Mouse (Mus musculus) monocyte, adult 5-6 weeks (primary cell): ENCODE measurements at regions not wholly inside any gene's neighbourhood (a gene's known extent, or its start where the extent isn't known, plus 50 kb on each side); places are given as distances from the start of the nearest gene placed in this dataset.

Experiments used
- ATAC-seq: fragments of 153-309, 156-312 bp; replicated peaks from 2 replicates; pipeline ENCODE4 v1.8.0; 2017; ENCODE audit warnings: mild to moderate bottlenecking; ENCODE audit not compliant: low TSS enrichment, insufficient number of reproducible peaks, severe bottlenecking, poor library complexity, low FRiP score

DNA sequence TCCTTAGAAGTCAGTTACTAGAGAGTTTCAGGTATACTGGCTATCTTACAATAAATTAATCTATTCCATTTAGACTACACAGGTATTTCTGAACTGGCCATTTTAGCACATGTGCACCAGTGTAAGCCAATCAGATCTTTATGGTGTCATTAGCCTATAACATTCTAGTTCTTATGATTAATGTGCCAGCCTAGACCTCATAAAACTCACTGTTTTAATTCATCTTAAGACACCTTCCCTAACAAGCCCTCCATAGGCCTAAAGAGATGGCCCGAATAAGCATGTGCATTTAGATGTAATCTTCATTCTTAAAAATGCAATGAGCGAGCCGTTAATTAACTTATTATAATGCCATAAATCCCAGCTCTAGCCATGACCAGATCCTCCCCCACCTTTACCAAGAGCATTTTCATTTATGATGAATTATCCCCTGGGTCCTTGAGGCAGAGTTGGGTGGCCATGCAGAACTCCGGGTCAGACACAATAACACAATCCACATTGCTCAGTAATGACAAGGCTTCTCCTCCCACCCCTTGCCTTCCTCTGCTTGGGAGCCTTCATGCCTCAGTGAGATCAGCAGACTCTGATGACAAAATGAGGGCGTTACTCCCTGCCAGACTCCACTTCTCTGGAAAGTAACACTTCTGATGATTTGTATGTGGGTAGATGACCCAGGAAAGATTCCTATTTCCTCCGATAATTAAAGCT, 311.6 kb upstream of the Pkn2 start:
- no peak for ATAC-seq

DNA sequence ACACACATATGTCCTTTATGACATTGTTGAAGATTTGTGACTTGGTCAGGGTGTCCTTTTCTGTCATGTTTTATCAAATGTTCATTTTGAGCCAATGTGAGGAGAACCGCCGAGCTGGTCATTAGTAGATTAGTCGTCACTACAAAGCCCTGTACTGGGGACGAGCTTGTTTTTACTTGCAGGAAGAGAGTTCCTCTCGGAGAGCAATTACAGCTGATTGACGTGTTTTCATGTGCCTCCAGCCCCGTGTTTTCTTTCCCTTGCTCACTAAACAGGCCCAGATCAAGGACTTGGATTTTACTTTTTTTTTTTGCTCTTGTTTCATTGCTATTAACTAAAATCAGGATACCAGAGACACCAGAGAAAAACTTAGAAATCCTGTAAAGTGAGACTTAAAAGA, 307.1 kb upstream of the Pkn2 start:
- ATAC-seq, result no peak

DNA sequence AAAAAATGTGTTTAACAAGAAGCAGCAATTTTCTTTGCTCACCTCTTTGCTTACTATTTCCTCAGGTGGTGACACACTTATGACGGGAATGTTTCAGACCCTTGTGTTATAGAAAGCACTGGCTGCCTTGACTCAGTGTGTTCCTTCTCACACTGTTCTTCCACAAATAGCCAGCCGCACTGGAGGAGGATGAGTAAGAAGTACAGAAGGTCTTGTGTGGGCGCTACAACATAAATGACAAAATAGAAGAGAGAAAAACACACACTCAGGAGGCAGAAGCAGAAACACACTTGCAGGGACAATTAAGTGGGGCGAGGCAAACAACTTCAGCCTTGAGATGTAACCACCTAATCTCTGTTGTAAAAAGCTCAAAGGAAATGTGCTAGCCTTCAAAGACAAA, 292.2 kb upstream of the Pkn2 start:
- ATAC-seq, result no peak

DNA sequence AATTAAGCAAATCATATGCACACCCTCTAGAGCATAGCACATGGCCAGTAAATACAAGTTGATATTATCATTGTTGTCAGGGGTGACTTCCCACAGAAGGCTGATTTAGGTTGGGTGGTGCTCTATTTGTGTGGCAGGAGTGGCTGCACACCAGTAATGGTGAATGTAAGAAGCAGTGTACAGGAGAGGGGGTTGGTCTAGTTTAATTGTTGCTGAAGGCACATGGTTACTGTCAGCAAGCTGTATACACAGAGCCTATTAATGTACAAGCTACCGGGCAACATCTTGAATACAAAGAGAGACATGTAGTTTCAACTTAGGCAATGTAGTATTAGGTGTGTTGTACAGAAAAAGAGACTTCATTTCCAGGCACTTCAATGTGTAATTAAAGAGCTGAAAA, 280.6 kb upstream of the Pkn2 start:
- no peak for ATAC-seq

DNA sequence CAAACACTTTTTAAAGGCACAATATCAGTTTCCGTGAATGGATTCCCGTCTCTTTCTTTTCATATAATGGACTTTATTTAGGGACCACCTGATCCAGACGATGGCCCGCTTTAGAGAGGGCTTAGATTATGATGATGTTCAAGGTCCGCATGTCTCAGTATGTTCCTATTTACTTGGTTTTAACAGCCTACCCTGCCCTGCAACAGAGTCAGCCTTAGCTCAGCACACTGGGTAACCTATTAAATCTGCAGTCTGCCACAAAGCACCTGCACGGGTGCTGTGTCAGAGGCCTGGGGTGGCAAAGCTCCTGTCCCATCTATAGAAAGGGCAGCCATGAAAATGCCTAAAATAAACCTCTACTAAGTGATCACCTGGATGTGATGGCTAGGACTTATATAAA, 280.2 kb upstream of the Pkn2 start:
- no peak for ATAC-seq

DNA sequence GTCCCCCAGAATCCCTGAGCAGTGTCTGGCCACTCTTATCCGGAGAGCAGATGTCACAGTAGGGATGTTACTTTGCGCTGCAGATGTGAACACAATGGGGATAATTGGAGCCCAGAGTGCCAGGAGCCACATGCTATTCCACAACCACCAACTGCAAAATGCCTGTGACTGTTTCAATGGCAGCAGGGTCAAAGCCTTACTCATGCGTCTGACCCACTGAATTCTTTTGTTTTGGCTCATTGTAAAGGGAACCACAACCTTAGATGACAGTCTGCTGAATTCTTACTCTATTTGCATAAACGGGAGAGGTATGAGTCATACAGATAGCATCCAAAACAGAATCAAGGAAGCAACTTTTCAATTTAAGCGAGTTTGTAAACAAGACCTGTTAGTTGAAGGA, 276.8 kb upstream of the Pkn2 start:
- ATAC-seq, result no peak

DNA sequence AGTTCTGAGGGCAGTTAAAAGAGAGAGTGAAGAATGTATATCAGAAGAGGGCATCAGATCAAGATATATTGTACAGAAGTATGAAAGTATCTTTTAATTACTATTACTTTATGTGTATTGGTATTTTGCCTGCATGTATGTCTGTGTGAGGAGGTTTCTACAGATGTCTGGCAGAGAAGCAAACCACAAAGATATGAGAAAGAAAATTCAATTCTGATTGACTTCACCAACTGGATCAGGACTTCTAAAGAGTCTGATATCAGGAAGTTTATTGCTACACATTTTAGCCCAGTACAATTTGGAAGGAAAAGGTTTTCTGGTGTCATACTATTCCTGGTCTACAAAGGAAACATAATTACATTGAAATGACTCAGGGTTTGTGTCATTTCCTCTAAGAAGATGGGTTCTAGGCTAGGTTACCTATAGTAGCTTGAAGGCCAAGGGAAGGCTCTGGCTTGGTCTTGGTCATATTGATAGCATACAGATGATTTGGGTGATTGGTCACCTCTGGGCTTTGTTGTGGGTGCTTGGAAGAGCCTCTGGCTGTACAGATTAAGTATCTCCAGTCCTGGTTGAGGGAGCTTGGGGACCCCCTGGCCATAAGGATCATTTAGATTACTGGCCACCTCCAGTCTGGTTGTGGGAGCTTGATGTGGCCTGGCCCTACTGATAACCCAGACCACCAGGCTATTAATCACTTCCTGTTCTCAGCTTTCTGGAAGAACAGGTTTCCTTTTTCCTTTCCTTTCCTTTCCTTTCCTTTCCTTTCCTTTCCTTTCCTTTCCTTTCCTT, 275.1 kb upstream of the Pkn2 start:
- ATAC-seq, result no peak

DNA sequence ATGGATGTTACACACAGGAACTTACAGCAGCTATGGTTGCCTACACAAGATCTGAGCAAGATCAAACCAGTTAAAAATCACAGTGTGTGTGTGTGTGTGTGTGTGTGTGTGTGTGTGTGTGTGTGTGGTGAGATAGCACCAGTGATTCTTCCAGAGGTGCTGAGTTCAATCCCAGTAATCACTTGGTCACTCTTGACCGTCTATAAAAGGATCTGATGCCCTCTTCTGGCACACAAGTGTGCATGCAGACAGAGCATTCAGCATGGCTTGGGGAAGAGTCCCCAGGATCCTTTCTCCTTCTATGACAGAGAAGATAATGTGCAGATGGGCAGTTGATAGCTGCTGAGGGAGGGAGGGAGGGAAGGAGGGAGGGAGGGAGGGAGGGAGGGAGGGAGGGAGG, 274.4 kb upstream of the Pkn2 start:
- no peak for ATAC-seq

DNA sequence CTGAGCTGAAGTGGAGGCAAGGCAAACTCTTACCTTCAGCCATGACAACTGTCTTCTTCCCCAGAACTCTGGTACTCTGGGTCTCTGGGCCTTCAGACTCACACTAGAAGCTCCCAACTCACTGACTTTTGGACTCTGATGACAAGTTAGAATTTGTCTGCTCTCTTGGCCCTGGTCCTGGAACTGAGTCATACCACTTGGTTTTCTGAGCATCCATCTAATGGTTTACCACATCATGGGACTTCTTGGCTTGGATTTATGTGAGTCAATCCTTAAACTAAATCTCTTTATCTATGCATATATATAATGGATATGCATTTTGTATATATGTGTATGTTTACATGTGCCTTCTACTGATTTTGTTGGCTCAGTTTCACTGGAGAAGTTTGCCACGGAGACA, 273.8 kb upstream of the Pkn2 start:
- ATAC-seq, result no peak

DNA sequence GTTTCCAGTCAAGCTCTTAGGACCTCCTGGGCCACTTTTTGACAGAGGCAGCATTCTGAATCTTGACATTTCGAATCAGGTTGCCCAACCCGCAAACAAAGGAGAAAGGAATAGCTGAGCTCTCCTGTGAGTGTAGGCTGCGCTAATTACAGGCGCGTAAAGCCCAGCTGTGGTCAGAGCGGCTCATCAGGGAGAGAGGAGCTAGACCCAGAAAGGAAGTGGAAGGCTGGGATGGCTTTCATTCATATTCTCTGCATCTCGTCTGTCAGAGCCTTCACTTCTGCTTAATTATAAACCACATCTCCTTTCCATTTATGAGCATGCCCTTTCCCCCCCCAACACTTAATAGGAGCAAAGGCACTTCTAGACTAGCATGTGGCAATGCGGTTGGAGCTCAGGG, 265.7 kb upstream of the Pkn2 start:
- ATAC-seq, result peak; percentile 53

DNA sequence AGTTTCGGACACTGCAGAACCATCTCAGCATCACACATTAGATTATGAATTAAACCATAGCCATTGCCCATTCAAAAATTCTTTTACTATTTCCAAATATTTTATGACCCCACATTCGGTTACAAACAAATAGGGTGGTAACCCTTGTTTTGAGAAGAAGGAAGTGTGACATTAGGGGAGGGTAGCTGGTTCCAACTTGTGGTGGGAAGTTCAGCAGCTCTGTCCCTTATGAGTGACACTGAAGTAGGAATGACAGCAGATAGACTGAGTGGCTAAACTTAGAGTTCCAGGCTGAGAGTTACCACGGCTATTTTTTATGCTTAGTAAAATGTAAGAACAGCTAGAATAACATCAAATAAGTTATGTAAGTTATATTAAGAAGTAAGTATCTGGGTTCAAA, 257.1 kb upstream of the Pkn2 start:
- ATAC-seq, result no peak

DNA sequence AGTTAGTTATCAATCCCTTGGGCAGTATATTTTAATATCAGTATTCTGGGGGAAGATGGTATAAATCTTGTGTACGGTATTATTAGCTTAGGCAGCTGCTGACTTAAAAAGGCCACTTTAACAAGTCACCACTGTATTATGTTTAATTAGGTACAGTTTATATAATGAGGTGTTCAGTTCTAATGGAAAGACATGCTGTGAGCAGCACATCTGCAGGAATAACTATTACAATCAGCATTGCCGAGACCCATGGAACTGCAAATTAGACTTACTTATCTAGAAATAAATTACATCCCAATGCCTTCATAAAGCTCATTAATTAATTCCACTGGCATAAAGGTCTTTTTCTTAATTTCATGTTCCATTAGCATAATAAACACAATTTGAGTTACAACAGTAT, 252.7 kb upstream of the Pkn2 start:
- no peak for ATAC-seq

DNA sequence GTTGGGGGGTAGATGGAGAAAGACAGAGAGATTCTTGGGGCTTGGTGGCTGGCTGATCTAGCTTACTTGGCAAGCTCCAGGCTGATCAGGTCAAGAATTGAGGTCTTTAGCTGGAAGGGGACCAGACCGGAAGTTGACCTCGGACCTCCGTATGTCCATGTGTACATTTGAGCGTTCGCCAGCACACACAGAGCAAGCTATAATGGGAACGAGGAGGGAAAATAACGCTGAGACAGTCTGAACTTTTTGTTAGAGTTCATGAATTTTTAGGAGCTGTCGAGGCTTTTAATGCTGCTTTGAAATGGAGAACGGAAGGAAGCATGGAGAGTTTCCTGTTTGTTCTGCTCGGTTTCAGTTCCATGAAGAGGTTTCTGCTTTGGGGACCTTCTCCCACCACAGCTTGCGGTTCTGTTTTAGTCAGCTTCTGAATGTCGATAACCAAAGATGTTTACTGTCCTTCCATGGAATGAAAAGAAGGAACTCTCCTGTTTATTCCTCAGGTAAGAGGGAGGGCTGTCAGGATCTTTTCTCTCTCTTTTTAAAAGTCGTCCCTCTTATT, 226.0 kb upstream of the Pkn2 start:
- ATAC-seq, result no peak

DNA sequence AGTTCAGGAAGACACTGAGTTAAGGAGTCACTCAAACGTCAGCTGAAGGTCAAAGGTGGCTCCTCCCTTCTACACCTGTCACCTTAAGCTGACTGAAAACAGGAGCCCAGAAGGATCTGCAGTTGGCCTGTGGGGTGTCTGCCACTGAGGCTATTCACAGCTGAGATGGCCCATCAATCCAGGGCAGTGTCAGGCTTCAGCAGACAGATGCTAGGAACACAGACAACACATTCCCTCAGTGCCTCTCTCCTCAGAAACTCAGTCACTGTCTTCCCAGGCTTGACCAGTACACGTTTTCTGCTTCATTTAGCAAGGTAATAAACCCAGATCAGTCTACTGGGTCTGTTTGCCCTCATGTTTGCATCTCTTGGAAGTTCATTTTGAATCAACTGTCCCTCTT, 222.9 kb upstream of the Pkn2 start:
- no peak for ATAC-seq

DNA sequence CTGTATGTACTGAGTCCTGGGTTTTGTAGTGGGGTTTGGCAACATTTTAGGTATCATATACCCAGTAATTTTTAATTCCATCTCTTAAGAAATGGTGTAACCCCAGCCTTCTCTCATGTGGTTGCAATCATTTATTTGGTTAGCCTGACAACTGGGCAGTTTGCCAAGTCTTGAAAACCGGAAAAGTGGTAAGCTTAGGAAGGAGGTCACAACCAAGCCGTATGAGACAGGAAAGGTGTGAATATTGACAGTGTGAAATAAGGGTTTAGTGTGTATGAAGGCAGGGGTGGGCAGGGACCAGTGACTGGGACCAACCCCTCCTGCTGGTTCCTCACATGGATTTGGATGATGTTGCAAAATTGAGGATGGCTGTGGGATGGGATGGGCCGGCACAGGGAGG, 221.5 kb upstream of the Pkn2 start:
- peak; percentile 59; the same call in 1 of the 2 replicates for ATAC-seq

DNA sequence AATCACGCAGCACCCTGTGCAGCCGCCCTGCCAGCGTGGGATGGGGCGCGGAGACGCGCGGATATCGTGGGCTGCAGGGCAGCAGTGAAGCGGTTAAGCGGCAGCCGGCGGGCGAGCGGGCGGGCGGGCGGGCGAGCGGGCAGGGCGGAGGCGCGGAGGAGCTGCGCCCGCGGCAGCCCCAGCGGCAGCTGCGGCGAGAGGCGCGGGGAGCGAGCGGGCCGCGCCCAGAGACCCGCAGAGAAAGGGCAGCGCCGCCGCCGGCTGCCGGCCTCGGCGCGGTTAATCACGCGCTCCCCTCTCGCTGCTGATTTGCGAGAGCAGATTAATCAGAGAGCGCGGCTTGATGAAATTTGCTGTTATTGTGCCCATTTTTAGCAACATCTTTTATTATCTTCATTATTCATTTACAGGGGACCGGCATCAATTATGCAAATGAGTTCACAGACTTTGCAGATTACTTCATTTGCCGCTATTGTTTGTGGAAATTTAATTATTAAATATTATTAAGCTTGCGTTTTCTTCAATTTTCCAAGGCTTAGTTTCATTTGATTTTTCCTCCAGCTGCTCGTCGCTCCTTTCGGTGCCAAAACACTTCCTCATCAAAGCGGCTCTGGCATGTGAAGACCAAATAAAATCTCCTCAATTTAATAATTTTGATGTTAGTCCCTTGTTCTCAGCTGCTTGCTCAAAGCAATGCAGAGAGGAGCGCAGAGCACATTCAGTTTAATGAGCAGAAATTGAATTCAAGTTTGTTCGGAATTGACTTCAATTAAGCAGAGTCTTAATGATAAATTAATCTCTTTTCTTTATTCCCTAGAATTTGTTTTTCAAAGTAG, 219.2 kb upstream of the Pkn2 start:
- no peak for ATAC-seq

DNA sequence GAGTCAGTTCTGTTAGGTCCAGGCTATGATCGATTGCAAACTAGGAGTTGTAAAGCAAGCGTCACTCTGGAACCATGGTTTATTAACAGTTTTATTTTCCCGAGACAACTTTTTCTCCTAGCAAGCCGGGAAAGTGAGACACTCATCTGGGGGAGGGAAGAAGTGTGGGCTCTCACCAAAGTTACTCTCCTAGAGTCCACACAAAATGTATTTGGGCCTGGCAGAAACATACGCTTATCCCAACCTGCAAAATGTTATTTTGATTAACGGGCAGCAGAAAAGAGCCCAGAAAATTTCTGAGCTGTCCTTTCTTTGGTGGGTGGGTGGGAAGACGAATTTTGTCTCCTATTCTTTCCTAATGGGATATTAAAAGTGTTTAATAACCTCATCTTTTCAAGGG, 218.4 kb upstream of the Pkn2 start:
- no peak for ATAC-seq

DNA sequence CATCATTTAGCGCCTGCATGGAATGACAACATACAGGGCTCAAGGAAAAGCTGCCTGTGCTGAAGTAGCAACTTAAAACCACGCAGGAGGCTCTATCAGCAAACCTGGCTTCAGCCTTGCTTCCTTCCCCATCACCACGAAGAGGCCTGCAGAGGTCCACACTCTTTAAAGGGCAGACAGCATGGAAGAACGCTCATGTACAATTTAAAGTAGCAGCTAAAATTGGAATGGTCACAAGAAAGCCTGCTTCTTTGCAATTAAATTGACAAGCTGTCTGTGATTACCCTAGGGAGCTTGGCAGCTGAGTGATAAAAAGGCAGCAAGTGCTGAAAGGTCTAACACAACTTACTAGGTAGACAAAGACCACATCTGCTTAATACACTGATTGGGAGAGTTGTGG, 210.4 kb upstream of the Pkn2 start:
- ATAC-seq, result no peak

DNA sequence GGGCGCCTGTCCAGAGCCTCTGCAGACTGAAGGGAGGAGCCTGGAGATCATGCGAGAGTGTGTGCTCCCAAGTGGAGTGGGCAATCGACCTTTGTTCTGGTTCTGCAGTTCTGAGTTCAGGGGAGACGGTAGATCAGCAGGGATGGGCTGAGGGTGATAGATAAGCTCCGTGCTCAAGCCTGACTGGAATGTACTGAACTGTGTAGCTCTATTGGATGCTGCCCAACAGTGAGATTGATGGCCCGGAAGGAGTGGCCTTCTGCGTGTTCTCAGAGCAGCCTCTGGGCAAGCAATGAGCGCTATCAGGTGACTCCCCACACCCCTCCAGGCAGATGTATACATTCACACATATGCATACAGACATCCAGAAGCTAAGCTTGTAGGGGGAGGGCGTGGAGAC, 209.1 kb upstream of the Pkn2 start:
- no peak for ATAC-seq
